Mouse (Mus musculus) CH12F3 (cell line): Measurements from ENCODE around the gene Olfr1008.
"Not testable (repeated sequence)": the region's sequence is repeated elsewhere in the genome, so short reads cannot be mapped to it uniquely, and the experiment has no call there.

Experiments used
- in situ Hi-C: fragments of 300-500 bp; cut with MboI; formaldehyde crosslinking; loops from 2 replicates; pipeline ENCODE4 v1.14.3; 2020; ENCODE audit warnings: low sequenced_read_pairs

The Olfr1008 gene

GRCm38 (mm10) chr2:85689131-85689530, at the start of gene Olfr1008:
Gene Olfr1008 (plus strand): TSS chr2:85689431.
- in situ Hi-C loops: no loop called here

GRCm38 (mm10) chr2:85650604-85651003, 38.6 kb upstream of the Olfr1008 start, which contains the start of gene Olfr1002:
Gene Olfr1002 (minus strand): TSS chr2:85650704.
- in situ Hi-C loops: no loop called here

GRCm38 (mm10) chr2:85664355-85664754, 24.9 kb upstream of the Olfr1008 start, which contains the start of gene Olfr154:
Gene Olfr154 (minus strand): TSS chr2:85664455.
- in situ Hi-C loops: not testable (repeated sequence)

GRCm38 (mm10) chr2:85678667-85679066, 10.6 kb upstream of the Olfr1008 start, which contains the start of gene Olfr1006:
Gene Olfr1006 (minus strand): TSS chr2:85678767.
- in situ Hi-C loops: no loop called here

DNA sequence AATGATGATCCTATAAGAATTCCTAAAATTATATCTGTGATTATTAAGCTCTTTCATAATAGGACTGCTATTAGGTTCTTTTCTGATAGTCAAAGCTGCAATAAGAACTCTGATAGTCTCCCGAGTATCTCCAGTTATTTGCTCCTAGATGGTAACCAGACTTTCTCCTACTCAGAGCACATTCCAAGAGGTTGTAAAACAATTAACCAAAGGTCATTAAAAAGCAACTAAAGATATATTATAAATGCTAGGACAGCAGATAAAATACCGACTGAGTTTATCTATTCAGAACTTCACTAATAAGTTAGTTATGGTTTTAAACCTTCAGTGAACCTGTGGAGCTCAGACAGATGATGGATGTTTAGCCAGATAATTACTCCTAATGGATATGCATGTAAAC, 21.4 kb downstream of the Olfr1008 start:
- in situ Hi-C loops: not testable (repeated sequence)

DNA sequence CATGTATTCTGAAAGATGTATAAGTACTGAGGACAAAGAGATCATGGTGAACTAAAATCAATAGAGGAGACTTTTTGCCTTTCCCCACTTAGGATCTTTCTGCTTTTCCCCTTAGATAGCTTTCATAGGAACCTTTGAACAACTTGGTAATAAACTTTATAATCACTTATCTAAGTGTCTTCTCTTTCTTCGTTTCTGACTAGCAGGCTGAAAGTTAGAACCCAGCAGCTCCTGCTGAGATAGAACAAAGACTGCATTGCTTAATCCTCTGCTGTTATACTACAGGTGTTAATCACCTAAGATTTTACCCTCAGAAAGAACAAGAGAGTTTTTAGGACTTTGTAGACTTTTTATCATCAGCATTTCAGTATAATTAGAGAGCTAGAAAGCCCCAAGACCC, 21.9 kb downstream of the Olfr1008 start:
- in situ Hi-C loops: no loop called here

DNA sequence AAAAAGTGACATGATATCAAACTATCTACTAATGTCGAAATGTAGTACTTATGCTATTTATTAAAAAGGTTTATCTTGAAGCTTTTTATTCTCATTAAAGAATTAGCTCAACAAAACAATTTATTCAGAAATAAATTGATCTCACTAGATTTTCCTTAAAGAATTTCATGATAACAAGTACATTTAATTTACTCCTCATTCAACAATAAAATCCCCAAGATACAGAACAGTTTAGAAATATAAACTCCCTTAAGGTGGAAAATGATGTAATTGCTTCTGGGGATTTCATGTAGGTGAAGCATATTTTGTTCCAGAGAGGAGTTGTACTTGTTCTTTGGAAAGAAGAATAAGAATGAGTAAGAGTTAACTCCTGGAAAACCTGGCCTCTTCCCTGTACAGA, 25.9 kb downstream of the Olfr1008 start, which contains the start of gene Olfr1009:
Olfr1009 (plus strand) TSS at position 301 of the 400 bp plus-strand sequence.
- in situ Hi-C loops: no loop called here

DNA sequence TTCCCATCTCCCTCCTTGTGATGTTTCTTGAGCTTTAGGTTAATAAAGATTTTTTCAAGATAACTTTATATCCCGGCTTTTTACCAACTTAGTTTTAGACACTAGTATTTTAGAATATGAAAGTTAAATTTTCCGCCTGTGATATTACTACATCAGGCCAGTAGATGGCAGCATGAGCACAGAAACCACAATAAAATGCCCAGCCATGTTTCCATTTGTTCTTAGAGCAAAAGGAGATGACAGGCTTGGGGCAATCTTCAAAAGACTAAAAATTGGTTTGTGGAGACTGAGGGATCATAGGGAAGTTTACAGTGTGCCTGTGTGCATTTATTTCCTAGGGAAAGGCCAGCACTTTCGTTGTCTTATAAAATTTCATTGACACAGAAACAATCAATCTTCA, 36.6 kb downstream of the Olfr1008 start:
- in situ Hi-C loops: no loop called here
